Mouse (Mus musculus) left cerebral cortex, postnatal 36 days (tissue): ENCODE results near the gene Abtb1. TPM values are rescaled to one million over a fixed set of nuclear protein-coding genes. Genes with fewer than 3 reads are reported as not detected.

Source experiments
- DNase-seq, 2 experiments: peaks; one replicate each; pipeline ENCODE4 v3.0.0; 2021 to 2022; ENCODE audit warnings: low spot score in 2 of 2, mixed read lengths in 1 of 2
- intact Hi-C: fragments of 180-260 bp; cut with DNase I; formaldehyde crosslinking; loops from one replicate; pipeline ENCODE4 v1.15.1; 2025
- total RNA-seq, 2 experiments: library from RNA; stranded (reverse); gene quantifications; 2 replicates each; pipeline ENCODE4 v1.2.3; 2021

Gene Abtb1
- total RNA-seq, 2 experiments from 2014 or later: 43.4 to 45.9 TPM

DNA sequence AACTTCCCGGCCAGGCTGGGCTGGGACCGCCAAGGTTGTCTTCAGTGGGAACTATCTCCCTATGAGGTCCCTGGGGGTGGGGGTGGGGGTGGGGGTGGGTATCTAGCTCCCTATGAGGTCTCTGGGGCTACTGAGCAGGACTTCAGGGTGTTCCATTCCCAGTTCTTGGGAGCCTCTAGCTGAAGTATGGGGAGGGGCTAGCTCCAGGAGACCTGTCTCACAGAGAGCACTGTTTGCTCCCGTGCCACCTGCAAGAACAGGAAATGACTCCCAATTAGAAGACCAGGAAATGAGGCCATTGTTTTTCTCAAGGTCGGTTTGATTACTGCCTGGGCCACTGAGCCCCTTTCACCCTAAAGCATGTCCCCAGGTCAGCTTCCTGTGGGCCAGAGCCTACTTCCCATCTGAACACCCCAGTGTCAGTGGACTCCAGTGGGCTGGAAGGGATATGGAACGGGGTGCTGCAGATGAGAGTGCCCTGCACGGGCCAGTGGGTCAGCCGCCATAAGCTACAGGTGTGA, 29.8 kb downstream of the Abtb1 start:
- intact Hi-C loops: no loop called here
- no peak for DNase-seq

DNA sequence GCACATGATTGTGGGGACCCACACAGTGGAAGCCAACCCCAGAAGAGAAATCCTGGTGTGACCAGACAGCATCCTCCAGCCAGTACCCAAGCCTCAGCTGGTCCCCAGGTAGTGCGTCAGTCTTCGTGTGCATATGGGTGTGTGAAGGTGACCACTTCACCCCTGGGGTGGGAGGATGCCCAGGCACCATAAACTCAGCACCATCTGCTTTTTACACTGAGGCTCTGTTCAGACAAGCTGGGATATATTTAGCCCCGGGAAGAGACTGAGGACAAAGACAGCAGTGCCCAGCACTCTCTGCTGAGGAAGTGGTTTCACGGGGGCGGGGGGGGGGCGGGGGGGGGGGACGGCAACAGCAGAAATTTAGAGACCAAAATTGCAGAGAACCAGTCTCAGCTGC, 30.4 kb downstream of the Abtb1 start:
- intact Hi-C loops: no loop called here
- DNase-seq: peak in 1 of 2 experiments; percentile 52

DNA sequence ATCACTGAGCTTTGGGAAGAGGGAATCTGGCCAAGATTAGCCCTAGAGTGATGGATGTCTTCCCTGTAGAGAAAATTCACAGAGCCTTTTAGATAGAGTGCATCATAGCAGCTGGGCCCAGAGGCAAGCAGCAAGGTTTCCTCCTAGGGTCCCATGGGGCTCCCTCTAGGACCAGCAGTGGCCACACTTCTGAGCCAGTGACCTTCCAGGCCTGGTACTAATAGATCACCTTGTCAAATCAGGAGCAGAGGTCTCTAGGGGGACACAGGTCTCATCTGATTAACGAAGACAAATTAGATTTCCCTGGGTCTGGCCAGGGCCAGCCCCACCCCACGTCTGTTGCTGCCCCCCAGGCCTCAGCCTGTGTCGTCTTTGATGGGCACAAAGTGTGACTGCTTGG, 31.5 kb downstream of the Abtb1 start:
- intact Hi-C loops: no loop called here
- no peak for DNase-seq

DNA sequence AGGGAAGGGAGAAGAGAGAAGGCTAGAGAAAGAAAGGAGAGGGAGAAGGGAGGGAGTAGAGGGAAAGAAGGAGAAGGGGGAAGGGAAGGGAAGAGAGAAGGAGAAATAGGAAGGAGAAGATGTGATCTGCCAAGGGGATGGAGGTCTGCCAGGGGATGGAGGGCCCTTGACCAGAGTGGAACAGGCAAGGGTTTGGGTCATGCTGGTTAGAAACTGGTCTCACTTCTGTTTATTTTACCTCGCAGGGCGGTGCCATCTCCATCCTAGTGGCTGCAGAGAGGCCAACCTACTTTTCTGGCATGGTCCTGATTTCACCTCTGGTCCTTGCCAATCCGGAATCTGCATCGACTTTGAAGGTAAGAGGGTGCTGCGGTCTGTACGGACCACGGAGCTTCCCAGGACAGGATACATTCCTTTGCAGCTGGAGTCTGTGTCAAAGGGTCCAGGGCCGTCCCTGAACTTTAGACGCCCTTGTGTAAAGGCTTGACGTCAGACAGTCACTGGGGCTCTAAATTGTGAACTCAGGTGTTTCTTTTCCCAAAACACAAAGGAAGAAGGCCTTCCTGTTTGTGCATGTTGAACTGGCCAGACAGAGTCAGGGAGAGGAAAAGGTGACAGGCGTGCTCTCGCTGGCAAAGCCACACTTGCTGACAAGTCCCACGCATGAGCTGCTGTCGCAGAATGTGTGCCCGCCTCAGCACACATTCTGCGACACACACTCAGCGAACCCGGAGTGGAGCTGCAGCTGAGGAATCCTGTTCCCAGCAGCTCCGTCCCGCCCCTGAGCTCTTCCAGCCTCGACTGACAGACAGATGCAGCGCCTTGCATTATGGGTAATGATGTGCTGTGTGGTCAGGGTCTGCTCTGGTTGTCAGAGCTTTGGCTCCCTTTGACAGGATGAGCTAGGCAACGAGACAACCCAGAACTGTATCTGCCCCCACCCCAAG, 32.4 kb downstream of the Abtb1 start:
- no peak for DNase-seq
- intact Hi-C loops: no loop called here

DNA sequence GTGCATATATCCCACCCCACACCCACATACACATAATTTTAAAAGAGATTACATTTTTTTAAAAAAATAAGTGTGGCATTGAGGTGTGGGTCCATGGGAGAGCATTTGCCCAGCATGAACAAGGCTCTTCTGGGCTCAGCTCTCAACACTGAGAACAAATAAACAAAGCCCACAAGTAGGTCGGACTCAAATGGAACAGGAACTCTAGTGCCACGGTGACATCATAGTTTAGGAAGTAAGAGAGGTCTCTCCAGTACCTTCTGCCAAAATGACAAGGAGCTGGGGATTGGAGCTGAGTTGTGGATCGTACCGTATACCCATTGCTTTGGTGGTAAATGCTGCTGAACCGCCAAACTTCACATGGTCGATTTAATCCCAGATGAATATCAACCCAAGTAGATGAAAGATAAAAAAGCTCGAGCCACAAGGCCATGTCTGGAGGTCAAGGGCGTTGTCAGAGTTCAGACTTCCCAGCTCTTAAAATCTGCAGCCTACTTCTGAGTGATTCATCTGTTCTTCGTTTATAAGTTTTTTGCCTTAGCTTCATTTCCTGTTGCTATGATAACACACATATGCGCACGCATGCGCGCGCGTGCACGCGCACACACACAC, 36.7 kb downstream of the Abtb1 start:
- intact Hi-C loops: no loop called here
- DNase-seq: no peak

DNA sequence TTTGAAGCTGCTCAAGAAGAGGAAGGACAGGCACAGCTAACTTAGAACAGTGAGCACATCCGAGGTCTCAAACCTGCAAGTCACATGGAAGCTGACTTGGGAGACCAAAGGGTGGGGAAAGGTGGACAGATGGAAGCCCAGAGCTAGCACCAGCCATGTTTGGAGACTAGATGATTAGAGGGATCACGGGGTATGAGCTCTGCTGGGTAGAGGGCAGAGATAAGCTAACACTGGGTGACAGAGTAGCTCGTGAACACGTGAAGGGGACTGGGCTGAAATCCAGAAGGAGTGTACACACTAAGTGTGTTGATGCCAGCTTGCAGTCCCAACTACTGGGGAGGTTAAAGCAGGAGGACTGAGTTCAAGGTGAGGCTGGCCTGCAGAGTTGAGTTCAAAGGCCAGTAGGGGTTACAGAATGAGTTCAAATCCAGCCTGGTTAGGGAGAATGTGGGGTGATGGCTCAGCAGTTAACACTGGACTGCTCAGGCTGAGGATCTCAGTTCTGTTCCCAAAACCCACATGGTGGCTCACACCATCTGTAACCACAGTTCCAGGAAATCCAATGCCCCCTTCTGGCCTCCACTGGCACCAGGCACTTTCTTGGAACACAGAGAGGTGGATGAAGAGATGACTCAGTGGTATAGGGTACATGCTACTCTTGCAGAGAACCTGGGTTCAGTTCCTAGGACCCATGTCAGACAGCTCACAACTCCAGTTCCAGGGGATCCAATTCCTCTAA, 37.7 kb downstream of the Abtb1 start:
- intact Hi-C loops: no loop called here
- no peak for DNase-seq

DNA sequence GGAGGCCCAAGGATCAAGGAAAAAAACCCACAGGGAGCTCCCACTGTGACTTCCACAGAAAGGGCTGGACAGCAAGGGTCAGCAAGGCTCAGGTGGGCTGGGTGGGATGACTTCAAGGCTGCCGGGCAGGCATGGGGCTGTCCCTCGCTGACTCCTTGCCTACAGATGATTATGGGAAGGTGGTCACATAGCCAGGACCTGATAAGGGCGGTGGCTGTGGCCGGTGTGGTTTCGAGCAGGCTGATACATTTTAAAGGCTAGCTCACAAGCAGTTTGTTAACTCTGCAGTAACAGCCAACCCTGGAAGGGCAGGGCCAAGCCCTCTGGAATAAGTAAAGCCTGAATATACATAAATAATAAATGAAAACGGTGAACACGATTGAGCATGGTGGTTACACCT, 38.7 kb downstream of the Abtb1 start:
- no peak for DNase-seq
- intact Hi-C loops: no loop called here

DNA sequence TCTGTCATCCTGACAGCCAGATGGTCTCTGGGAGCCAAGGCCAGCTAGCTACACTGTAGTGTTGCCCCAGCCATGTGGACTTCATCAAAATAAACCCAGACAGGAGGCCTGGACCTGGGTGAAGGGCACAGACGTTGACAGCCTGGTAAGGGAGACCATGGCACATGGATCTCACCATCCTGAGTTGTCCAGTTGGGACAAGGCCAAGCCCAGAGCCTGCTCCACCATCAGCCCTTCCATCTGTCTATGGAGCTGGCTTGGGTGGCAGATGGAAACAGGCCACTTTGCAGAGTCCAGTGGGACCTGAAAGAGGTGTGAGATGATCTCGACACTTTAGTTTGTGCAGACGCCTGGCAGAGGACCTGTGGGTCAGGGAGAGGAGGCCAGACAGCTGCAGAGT, 41.0 kb downstream of the Abtb1 start:
- intact Hi-C loops: no loop called here
- no peak for DNase-seq

DNA sequence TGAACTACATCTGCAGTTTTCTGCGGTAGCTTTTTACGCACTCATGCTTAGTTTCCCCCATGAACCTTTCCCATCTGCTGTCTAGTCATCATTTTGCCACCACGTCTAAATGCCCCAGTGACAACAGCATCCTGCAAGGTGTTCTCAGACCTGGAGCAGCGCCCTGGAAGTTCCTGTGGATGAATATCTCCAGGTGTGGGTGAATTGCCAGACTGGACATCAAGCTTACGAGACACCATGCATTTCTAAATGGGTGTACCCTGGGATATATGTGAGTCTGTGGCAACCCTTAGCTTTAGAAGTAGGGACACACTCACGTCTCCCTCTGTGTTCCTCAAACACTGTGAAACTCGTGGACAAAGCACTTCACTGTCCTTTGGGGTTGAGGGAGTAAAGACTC, 41.6 kb downstream of the Abtb1 start:
- DNase-seq: no peak
- intact Hi-C loops: no loop called here

DNA sequence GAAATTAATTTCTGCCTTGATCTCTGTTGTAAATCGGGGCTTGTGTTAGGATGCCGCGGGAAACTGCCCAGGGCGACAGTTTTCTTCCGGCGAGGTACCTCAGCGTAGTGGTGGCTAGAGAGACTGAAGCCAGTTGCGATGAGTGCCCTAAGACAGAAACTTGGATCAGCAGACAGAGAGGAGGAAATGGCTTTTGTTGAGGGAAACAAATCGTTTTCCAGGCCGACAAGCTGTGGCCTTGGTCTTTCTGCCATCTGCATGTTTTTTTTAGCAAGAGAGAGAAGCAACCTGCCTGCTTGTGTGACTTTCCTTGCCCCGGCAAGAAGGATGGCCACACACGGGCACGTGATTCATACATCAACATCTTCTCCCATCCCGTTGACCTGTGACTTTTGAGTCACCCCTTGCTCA, 47.2 kb downstream of the Abtb1 start:
- DNase-seq: no peak
- intact Hi-C loops: no loop called here

DNA sequence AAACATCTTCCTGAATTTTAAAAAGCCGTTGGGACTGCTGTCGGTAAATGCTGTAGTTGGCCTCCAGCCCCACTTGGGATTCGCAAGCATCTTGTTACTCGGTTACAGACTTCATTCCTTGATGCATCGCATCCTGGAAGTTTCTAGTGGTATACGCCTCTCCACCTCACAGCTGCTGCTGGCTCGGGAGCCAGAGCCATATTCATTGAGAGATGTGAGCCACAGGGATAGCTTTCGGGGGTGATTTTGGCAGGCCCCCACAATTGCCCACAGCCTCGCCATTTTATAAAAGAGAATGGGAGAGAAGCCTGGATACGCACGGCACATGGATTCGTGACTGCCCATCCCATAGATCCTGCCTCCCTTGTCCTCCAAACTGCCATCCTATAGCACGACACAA, 47.9 kb downstream of the Abtb1 start:
- peak in 1 of 2 experiments; percentile 49 for DNase-seq
- intact Hi-C loops: no loop called here

DNA sequence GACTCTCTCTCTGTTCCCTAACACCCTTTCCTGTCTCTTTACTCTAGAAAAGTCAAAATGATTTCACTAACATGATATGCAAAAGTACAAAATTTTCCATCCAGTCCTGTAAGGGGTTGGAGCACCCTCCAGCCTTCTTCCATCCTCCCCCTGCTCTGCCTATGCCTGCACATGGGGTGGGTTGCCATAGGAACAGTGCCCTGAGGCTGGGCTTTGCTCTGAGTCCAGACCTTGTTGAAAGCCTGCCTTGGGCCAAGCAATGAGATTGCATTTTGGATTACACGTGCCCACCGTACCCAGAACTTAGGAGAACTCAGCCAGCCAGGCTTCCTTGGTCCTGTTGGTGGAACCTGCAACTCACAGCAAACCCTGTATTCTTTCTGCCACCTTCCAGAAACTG, 48.5 kb downstream of the Abtb1 start:
- intact Hi-C loops: no loop called here
- DNase-seq: no peak

DNA sequence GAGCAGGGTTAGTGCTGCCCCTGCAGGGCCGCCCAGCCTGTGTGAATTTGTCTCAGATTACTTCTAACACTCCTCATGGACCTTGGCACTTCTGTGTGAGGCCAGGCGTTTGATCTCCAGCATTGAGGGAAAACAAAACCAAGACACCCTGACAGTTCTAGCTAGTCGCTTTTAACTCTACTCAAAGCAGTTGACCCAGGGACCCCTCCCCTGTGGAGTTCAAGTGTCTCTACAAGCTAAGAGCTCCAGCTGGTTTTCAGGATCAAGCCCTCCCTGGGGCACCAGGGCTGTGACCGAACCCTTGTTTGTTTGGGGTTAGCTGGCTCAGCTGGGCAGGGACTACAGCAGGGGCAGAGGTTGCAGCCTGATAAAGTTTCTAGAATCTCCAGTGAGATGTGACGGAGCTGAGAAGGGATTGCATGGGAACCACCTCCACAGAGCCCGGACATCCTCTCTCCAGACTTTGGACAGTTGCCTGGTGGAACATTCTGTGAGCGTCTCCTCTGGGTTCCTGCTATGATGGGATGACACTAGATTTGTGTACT, 49.6 kb downstream of the Abtb1 start:
- intact Hi-C loops: no loop called here
- no peak for DNase-seq

DNA sequence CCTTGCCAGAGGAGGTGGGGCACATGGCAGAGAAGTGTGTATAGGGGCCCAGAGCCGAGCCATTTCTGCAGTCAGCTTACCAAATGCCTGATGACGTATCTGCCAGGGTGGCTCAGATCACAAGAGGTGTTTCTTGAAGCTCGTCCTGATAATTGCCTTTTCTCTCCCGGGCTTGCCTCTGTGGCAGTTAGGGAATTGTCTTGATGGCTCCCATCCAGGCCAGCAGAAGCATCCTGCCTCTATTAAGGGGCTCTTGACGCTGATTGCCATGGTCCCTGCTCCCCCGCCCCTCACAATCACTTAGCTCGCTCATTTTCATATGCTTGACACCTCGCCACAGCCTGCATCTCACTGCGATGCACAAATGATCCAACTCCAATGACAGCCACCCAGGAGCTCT, 50.5 kb downstream of the Abtb1 start:
- DNase-seq: no peak
- intact Hi-C loops: no loop called here

DNA sequence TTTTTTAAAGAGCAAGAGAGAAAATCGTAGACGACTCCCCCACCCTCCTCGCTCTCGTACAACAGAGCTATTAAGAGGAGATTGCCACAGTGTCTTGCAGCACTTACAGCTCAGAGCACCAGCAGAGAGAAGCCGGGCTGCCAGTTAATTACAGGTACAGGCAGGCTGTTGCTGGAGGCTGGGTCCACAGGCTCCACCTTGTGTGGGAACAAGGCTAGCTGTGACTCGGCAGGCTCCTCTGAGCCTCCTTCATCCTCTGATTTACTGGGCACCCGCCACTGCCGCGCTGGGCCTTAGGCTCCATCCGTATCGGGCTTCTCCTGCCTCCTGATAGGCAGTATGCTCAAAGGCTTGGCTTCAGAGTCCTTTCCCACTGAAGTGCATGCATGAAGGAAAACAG, 53.6 kb downstream of the Abtb1 start:
- intact Hi-C loops: no loop called here
- DNase-seq: no peak

DNA sequence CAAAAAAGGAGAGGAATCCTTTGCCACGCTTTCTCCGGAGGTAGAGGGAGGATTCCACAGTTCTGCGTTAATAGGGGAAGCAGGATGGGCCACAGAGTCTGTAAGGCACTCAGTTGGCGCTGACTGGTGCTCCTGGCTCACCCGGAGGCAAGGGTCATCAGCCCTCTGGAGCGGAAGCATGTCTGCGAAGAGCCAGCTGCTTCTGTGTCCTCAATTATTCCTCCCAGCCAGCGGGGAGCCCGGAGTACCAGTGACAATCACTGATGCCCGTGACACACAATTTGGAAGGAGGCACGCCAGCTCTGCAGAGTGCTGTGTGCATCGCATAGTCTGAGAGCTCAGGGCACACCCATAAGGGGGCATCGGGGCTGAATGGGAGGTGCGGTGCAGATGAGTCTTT, 54.3 kb downstream of the Abtb1 start:
- intact Hi-C loops: no loop called here
- peak in 1 of 2 experiments; percentile 31 for DNase-seq

DNA sequence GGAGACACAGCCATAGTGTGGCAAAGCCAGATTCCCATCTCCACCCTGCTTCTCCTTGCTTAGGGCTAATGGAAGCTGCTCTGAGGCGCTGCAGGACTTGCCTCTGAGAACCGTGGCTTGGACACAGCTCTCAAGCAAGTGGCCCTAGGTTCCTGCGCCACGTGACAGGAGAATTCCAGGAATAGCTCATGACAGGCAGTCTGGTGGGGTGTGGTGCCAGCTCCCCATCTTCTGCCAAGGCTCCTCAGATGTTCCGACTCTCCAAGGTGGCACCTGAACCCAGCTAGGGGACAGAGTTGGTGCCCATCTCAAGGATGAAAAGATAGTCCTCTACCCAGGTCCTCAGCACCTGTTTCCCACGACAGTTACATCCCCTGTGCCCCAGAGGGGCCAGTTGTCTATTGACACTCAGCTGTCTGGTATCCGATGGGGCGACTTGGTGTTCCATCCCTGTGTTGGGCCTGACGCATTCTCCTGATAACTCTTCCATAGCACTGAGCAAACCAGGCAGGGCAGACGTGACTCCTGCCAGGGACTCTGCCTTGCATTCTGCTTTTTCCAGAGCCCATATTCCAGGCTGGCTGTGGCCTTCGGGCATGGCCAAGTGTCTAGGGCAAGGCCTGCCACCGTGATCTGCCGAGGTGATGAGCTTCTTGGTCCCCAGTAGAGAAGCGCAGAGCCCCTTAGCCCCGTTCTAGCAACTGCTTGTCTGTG, 54.9 kb downstream of the Abtb1 start:
- intact Hi-C loops: no loop called here
- peak; percentile 59 to 61 for DNase-seq
